Mouse (Mus musculus) forebrain, embryonic 16.5 days (tissue): ENCODE results near the gene Med24. TPM values are rescaled to one million over a fixed set of nuclear protein-coding genes. Genes with fewer than 3 reads are reported as not detected.

Experiments
- ATAC-seq: fragments of 200-750 bp; cut with Nextera tagmentation; 2 replicates; pipeline ENCODE4 v1.8.0; 2017; ENCODE audit warnings: mild to moderate bottlenecking, moderate library complexity
- H3K27ac ChIP-seq: fragments of 300-500 bp; sonication (generic); 2 replicates; pipeline ENCODE4 v1.5.1; 2014; ENCODE audit warnings: low read length, control low read depth
- H3K27me3 ChIP-seq: fragments of 300-500 bp; sonication (generic); replicated peaks from 2 replicates; pipeline ENCODE4 v1.6.1; 2014; ENCODE audit warnings: low read length; ENCODE audit not compliant: control insufficient read depth, insufficient read depth
- H3K36me3 ChIP-seq: fragments of 300-500 bp; sonication (generic); 2 replicates; pipeline ENCODE4 v1.6.1; 2014; ENCODE audit not compliant: control insufficient read depth, insufficient read depth
- H3K4me1 ChIP-seq: fragments of 300-500 bp; sonication (generic); replicated peaks from 2 replicates; pipeline ENCODE4 v1.6.1; 2014; ENCODE audit warnings: low read length; ENCODE audit not compliant: control insufficient read depth, insufficient read depth
- H3K4me2 ChIP-seq: fragments of 300-500 bp; sonication (generic); 2 replicates; pipeline ENCODE4 v1.6.1; 2014; ENCODE audit warnings: mild to moderate bottlenecking, low read length, control low read depth
- H3K4me3 ChIP-seq: fragments of 300-500 bp; sonication (generic); replicated peaks from 2 replicates; pipeline ENCODE4 v1.5.1; 2014; ENCODE audit warnings: mild to moderate bottlenecking, low read length, control low read depth
- H3K9ac ChIP-seq: fragments of 300-500 bp; sonication (generic); replicated peaks from 2 replicates; pipeline ENCODE4 v1.6.1; 2014; ENCODE audit warnings: low read depth, low read length, control low read depth
- H3K9me3 ChIP-seq: fragments of 300-500 bp; sonication (generic); 2 replicates; pipeline ENCODE4 v1.6.1; 2016; ENCODE audit warnings: low read length; ENCODE audit not compliant: control insufficient read depth
- WGBS: fragments of 180-500 bp; shearing (Covaris S2); extraction: QIAGEN DNeasy Blood & Tissue Kit; methylation state at CpG from one replicate; pipeline ENCODE4 v1.1.7; 2014; 5-methylcytosine and 5-hydroxymethylcytosine counted together
- polyA plus RNA-seq: library from polyadenylated mRNA; unstranded; fragments of >200 nt; fragmentation: Nextera tagmentation; extraction: Ambion mirVana; gene quantifications from 2 replicates; pipeline ENCODE4 v1.2.1, GENCODE M21; 2015

Gene Med24
- 88.8 and 93.7 TPM in 2 replicates for polyA plus RNA-seq

GRCm38 (mm10) chr11:98729119-98729588 lies at the start of gene Med24:
Gene Med24, minus strand, starts transcription at chr11:98729435.
- Histone ChIP-seq H3K9me3 (0 out of 2 replicates have a peak, but pooled peaks cover 1% of the 10 kb centered on the region), H3K4me1 (peaks cover 30% of the 10 kb centered on the region), H3K27ac (peak within 1 kb of the TSS; percentile 92), H3K27me3 (no peaks in the 10 kb centered on the region), H3K4me2 (peak within 1 kb of the TSS; percentile 95), H3K9ac (peak within 1 kb of the TSS; percentile 70), H3K4me3 (peak within 1 kb of the TSS; percentile 78), H3K36me3 (no peaks in the 10 kb centered on the region)
- WGBS = 0% methylated on average over 16 of the region's 16 CpGs
- peak; percentile 98 for ATAC-seq

- Histone ChIP-seq H3K36me3 (no peaks in the 10 kb centered on the region), H3K4me3 (no peak overlapping the region), H3K4me1 (peaks cover 58% of the 10 kb centered on the region), H3K27me3 (no peaks in the 10 kb centered on the region), H3K9me3 (no peaks in the 10 kb centered on the region), H3K4me2 (no peak overlapping the region), H3K9ac (no peak overlapping the region), H3K27ac (no peak overlapping the region)
- no peak for ATAC-seq
These were observed 48.7 kb upstream of the Med24 start for GRCm38 (mm10) chr11:98777888-98778287.

DNA sequence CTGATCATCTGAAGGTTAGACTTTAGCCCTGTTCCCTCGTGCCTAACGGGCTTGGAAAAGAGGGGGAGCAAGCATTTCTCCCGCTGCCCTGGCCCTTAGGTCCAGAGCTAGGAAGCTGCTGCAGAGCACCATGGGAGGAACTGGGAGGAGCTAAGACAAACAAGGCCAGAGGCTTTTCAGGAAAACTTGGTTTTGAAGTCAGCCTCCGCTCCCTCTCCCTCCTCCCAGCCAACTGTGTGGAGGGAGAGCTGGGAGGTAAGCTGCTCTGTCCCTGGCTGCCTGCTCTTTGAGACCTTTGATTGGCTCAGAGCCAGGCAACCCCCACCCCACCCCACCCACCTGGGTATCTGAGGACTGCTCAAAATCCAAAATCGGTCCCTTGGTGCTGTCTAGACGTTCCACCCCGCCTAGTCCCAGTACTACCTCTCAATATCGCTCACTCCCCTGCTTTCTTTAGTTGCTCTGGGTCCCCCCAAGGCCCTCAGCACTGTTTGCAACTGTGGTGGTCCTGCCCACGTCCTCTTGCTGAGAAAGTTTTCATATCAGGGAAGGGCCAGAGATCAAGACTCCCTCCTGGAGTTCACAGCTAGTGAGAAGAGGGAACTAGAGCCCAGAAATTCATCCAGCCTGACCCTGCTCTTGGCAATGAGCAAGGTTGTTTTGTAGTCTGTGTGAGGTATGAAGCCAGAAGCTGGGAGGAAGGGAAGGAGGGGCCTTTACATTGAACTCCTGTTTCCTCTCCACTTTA lies 47.8 kb upstream of the Med24 start:
- Histone ChIP-seq H3K4me1 (peaks cover 55% of the 10 kb centered on the region), H3K27ac (peak overlapping the region; percentile 59; the same call in 1 of the 2 replicates), H3K27me3 (no peaks in the 10 kb centered on the region), H3K4me3 (no peak overlapping the region), H3K36me3 (no peaks in the 10 kb centered on the region), H3K4me2 (no peak overlapping the region), H3K9me3 (no peaks in the 10 kb centered on the region), H3K9ac (peak overlapping the region; percentile 19; the same call in 1 of the 2 replicates)
- no peak for ATAC-seq
- 12% methylated on average over 9 of the region's 9 CpGs for WGBS

DNA sequence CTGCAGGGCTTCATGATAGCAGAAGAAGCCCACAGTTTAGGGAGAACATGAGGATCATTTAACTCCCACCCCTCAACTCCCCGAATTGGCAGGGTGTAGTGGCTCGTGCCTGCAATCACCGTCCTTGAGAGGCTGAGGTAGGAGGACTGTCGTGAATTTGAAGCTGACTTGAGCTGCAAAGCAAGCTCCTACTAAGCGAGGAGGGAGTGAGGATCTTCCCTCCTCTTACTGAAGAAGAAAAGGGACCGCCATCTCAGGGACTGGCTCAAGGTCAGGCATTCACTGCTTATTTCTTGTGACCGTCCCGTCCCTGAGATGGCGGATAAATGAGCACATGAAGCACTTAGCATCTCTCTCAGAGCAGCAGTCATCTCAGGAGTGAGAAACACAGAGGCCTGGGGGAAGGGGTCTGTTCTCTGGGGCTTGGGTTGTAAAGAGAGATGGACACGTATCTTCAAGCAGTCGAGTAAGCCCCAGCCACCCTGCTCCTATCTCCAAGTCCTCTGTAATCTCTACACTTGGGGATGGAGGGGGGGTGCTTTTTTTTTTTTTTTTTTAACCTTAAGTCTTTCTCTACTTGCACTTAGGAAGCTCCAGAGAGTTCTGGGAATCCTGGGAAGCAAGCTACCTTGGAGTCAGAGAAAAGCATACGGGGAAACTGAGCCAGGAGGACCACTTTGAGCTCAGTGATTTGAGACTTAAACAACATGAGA lies 47.0 kb upstream of the Med24 start:
- H3K4me1 ChIP-seq = peaks cover 53% of the 10 kb centered on the region
- no peaks in the 10 kb centered on the region for H3K36me3 ChIP-seq
- 53% methylated on average over 12 of the region's 12 CpGs for WGBS
- H3K27ac ChIP-seq = 0 out of 2 replicates have a peak overlapping the region, but pooled peaks have one; percentile 6
- no peak overlapping the region for H3K9ac ChIP-seq
- no peak overlapping the region for H3K4me3 ChIP-seq
- H3K4me2 ChIP-seq = peak overlapping the region; percentile 95
- H3K27me3 ChIP-seq = no peaks in the 10 kb centered on the region
- H3K9me3 ChIP-seq = no peaks in the 10 kb centered on the region
- no peak for ATAC-seq

DNA sequence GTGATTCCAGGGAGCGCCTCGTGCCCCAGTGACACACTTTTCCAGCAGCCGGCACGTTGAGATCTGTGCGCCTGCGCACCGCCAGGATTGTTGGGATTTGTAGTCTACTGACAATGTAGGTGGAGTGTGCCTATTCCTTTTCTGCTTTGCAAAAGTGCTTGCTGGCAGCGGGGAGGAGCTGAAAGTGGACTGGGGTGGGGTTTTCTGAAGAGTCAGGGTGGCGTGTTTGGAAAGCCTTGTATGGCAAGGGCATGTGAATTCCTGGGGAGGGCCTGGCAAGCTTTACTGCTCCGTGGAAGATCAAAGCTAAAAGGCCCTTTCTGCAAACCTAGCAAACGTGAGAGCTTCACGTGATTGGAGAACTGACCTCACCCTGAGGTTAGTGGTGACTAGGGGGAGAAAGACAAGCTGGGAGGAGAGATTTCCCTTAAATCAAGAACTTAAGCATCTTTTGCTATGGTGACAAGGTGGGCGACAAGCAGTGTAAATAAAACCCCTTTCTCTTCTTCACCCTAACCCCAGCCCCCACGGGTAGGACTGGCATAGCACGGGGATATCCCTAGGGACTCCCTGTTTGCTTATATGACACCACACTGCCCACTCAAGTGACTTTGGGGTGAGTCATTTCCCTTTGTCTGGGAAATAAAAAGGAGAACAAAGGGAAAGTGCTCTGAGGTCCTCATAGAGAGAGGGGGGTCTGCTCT lies 46.3 kb upstream of the Med24 start:
- Histone ChIP-seq H3K4me2 (peak overlapping the region; percentile 95), H3K27ac (peak overlapping the region; percentile 31; the same call in 1 of the 2 replicates), H3K9me3 (no peaks in the 10 kb centered on the region), H3K4me3 (peak overlapping the region; percentile 48), H3K27me3 (no peaks in the 10 kb centered on the region), H3K9ac (peak overlapping the region; percentile 52), H3K36me3 (no peaks in the 10 kb centered on the region), H3K4me1 (peaks cover 51% of the 10 kb centered on the region)
- 7% methylated on average over 15 of the region's 15 CpGs for WGBS
- peak; percentile 87 for ATAC-seq

DNA sequence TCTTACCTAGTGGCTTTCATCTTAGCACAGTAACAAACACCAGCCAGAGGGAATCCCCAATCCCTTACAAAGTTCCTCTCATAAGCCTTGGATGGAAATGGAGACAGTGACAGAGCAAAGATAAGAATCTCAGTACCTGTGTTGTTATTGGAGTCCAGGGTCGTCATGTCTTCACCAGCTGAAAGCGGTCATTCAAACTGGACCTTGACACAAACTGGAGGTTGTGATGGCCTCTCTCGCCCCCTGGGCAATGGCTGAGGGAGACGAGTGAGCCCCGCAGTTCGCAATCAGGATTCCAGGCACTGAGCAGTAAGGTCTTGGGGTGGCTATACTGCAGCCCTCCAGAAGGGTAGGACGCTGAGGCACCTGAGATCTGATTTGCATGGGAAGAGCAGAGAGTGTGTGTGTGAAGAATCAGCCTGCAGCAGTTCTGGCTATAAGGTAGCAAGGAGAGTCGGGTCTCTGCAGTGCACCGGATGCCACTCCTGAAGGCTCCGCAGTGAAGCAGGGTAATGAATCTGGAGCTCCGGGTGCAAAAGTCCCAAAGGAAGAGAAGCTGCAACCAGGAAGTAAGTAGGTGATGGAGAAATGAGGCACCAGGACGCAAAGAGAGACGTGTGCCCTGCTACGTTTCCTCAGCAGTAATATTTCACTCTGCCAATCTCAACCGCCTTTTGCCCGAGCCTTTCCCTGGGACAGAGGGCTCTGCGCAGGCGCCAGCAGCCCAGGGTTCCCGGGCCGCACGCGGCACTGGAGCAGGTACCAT lies 45.5 kb upstream of the Med24 start, which contains the start of gene Nr1d1:
Gene Nr1d1, minus strand, starts transcription at position 752 of the 766 bp plus-strand sequence.
- 1% methylated on average over 22 of the region's 22 CpGs for WGBS
- peak within 1 kb of the TSS; percentile 62 for H3K27ac ChIP-seq
- H3K4me2 ChIP-seq = peak within 1 kb of the TSS; percentile 95
- H3K4me3 ChIP-seq = peak within 1 kb of the TSS; percentile 48
- H3K9ac ChIP-seq = peak within 1 kb of the TSS; percentile 52
- peaks cover 2% of the 10 kb centered on the region; the same call in 1 of the 2 replicates for H3K36me3 ChIP-seq
- H3K9me3 ChIP-seq = no peaks in the 10 kb centered on the region
- no peaks in the 10 kb centered on the region for H3K27me3 ChIP-seq
- H3K4me1 ChIP-seq = peaks cover 58% of the 10 kb centered on the region
- peak; percentile 23 for ATAC-seq

DNA sequence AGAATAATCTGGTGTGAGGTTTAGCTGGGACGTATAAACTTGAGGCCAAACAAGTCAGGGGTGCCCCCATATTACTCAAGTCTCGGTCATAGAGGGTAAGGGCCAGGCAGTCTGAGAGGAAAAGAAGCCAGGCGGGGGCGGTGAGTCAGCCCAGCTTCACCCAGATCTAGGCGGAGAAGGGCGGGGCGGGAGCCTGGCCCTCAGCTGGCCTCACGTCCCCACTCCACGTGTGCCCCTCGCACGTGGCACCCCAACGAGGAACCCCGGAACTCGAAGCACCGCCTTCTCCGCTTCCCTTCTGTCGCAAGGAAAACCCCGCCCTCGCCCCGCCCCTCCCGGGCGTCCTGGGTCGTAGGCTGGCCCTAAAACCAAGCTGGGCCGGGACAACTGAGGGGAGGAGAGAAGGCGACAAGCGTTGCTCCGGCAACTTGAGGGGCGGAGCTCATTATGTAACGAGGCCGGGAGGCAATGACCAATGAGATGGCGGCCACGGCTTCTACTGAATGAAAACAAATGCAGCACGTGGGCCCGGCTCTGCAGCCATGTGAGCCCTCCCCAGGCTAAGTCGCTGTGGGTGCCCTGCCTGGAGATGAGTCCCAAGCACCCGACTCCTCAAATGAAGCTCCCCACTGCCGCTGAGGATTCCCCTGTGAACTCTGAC lies 44.5 kb upstream of the Med24 start:
- Histone ChIP-seq H3K4me2 (peak overlapping the region; percentile 95), H3K4me3 (peak overlapping the region; percentile 48), H3K27ac (0 out of 2 replicates have a peak overlapping the region, but pooled peaks have one; percentile 12), H3K36me3 (peaks cover 4% of the 10 kb centered on the region; the same call in 1 of the 2 replicates), H3K27me3 (no peaks in the 10 kb centered on the region), H3K4me1 (peaks cover 64% of the 10 kb centered on the region), H3K9ac (peak overlapping the region; percentile 52; the same call in 1 of the 2 replicates), H3K9me3 (no peaks in the 10 kb centered on the region)
- under 1% methylated on average over 31 of the region's 37 CpGs for WGBS
- peak; percentile 76 for ATAC-seq

DNA sequence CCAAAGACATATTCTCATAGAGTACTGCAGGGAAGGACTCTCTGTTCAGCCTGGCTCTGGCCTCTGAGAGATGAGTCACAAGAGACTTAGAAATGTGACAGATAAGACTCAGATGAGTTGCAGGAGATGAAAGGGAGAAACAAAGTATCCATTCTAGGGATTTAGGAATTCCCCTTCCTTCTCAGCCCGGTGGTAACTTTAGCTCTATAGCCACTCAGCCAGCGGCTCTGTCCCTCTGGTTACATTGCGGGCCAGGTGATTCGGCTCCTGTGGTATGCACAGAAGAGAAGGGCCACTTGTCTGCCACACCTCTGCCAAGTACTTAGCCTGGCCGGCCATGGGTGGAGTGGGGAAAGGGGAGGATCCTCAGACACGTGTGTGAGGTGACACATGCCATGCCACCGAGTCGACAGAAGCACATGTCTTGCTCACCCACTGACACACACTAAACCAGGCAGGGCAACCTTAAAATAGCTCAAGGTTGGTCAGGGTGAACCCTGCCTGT lies 43.5 kb upstream of the Med24 start:
- 81% methylated on average over 8 of the region's 8 CpGs for WGBS
- H3K36me3 ChIP-seq = peaks cover 4% of the 10 kb centered on the region; the same call in 1 of the 2 replicates
- H3K4me1 ChIP-seq = peaks cover 75% of the 10 kb centered on the region
- peak overlapping the region; percentile 95; the same call in 1 of the 2 replicates for H3K4me2 ChIP-seq
- ATAC-seq = no peak
- no peak overlapping the region for H3K4me3 ChIP-seq
- no peaks in the 10 kb centered on the region for H3K9me3 ChIP-seq
- H3K27me3 ChIP-seq = no peaks in the 10 kb centered on the region
- H3K9ac ChIP-seq = no peak overlapping the region
- H3K27ac ChIP-seq = no peak overlapping the region
